Mouse (Mus musculus): ENCODE results near the gene Dpp6.
"Not testable (repeated sequence)": the region's sequence is repeated elsewhere in the genome, so short reads cannot be mapped to it uniquely, and the experiment has no call there.

Dpp6 gene

GRCm38 (mm10) chr5:27486138-27486537, 669.1 kb downstream of the Dpp6 start:
- DNase-seq (ENCODE audit: low spot score in 2 of 2), result no peak

- DNase-seq (ENCODE audit: low spot score in 2 of 2), result no peak
Observed at GRCm38 (mm10) chr5:27490942-27491341, 673.9 kb downstream of the Dpp6 start.

GRCm38 (mm10) chr5:27501338-27501737, 684.3 kb downstream of the Dpp6 start, which contains the start of gene Speer4b:
TSS of gene Speer4b (minus strand) at chr5:27501438.
- DNase-seq (ENCODE audit: low spot score in 2 of 2), result not testable (repeated sequence)

GRCm38 (mm10) chr5:27518716-27519115, 701.7 kb downstream of the Dpp6 start:
- DNase-seq (ENCODE audit: low spot score in 2 of 2), result no peak

GRCm38 (mm10) chr5:27526906-27527305, 709.9 kb downstream of the Dpp6 start:
- DNase-seq (ENCODE audit: low spot score in 2 of 2), result no peak

GRCm38 (mm10) chr5:27544816-27545270, 727.8 kb downstream of the Dpp6 start:
- DNase-seq (ENCODE audit: low spot score in 2 of 2), result no peak

- DNase-seq (ENCODE audit: low spot score in 2 of 2), result no peak
Observed at GRCm38 (mm10) chr5:27549291-27549690, 732.3 kb downstream of the Dpp6 start.

GRCm38 (mm10) chr5:27565700-27566099, 748.7 kb downstream of the Dpp6 start:
- no peak for DNase-seq (ENCODE audit: low spot score in 2 of 2)

- no peak for DNase-seq (ENCODE audit: low spot score in 2 of 2)
Observed at GRCm38 (mm10) chr5:27587970-27588758, 771.2 kb downstream of the Dpp6 start.

- no peak for DNase-seq (ENCODE audit: low spot score in 2 of 2)
Observed at GRCm38 (mm10) chr5:27604132-27604531, 787.1 kb downstream of the Dpp6 start.

GRCm38 (mm10) chr5:27615769-27616168, 798.8 kb downstream of the Dpp6 start:
- no peak for DNase-seq (ENCODE audit: low spot score in 2 of 2)

GRCm38 (mm10) chr5:27621811-27622210, 804.8 kb downstream of the Dpp6 start:
- DNase-seq (ENCODE audit: low spot score in 2 of 2), result no peak

GRCm38 (mm10) chr5:27623876-27624275, 806.9 kb downstream of the Dpp6 start:
- DNase-seq (ENCODE audit: low spot score in 2 of 2), result no peak

GRCm38 (mm10) chr5:27632151-27632550, 815.1 kb downstream of the Dpp6 start:
- DNase-seq (ENCODE audit: low spot score in 2 of 2), result no peak

GRCm38 (mm10) chr5:27635941-27636340, 818.9 kb downstream of the Dpp6 start:
- no peak for DNase-seq (ENCODE audit: low spot score in 2 of 2)

- DNase-seq (ENCODE audit: low spot score in 2 of 2), result no peak
Observed at GRCm38 (mm10) chr5:27641876-27642275, 824.9 kb downstream of the Dpp6 start.

GRCm38 (mm10) chr5:27651879-27652814, 835.1 kb downstream of the Dpp6 start:
- no peak for DNase-seq (ENCODE audit: low spot score in 2 of 2)

GRCm38 (mm10) chr5:27656101-27656500, 839.1 kb downstream of the Dpp6 start:
- DNase-seq (ENCODE audit: low spot score in 2 of 2), result no peak

- no peak for DNase-seq (ENCODE audit: low spot score in 2 of 2)
Observed at GRCm38 (mm10) chr5:27657672-27658071, 840.7 kb downstream of the Dpp6 start.

- no peak for DNase-seq (ENCODE audit: low spot score in 2 of 2)
Observed at GRCm38 (mm10) chr5:27658165-27658564, 841.2 kb downstream of the Dpp6 start.

GRCm38 (mm10) chr5:27658569-27658968, 841.6 kb downstream of the Dpp6 start:
- DNase-seq (ENCODE audit: low spot score in 2 of 2), result no peak

GRCm38 (mm10) chr5:27659019-27659418, 842.0 kb downstream of the Dpp6 start:
- DNase-seq (ENCODE audit: low spot score in 2 of 2), result no peak
